Mouse (Mus musculus) liver, adult 2 months (tissue): Measurements from ENCODE around the gene Selenom. TPM values are rescaled to one million over a fixed set of nuclear protein-coding genes. Genes with fewer than 3 reads are reported as not detected.

Experiments
- DNase-seq: peaks from one replicate; pipeline ENCODE4 v3.0.0-alpha.2; 2011; ENCODE audit warnings: low read depth, low spot score; ENCODE audit errors: extremely low read depth
- H3K27ac ChIP-seq: fragments of 200-500 bp; replicated peaks from 2 replicates; pipeline ENCODE4 v1.5.1; 2012; ENCODE audit warnings: low read depth, mild to moderate bottlenecking, control low read depth, inconsistent platforms, low read length; ENCODE audit not compliant: insufficient read depth
- H3K27me3 ChIP-seq: fragments of 200-500 bp; 2 replicates; pipeline ENCODE4 v1.6.1; 2012; ENCODE audit warnings: mild to moderate bottlenecking, moderate library complexity, low read length, inconsistent platforms; ENCODE audit not compliant: control insufficient read depth, insufficient read depth
- H3K36me3 ChIP-seq: fragments of 200-500 bp; 2 replicates; pipeline ENCODE4 v1.6.1; 2012; ENCODE audit warnings: low read length, inconsistent platforms; ENCODE audit not compliant: control insufficient read depth, insufficient read depth
- H3K4me1 ChIP-seq: fragments of 200-500 bp; 2 replicates; pipeline ENCODE4 v1.6.1; 2011; ENCODE audit warnings: low read length; ENCODE audit not compliant: control insufficient read depth, insufficient read depth
- H3K4me3 ChIP-seq: fragments of 200-500 bp; 2 replicates; pipeline ENCODE4 v1.5.1; 2011; ENCODE audit warnings: low read depth, mild to moderate bottlenecking, control low read depth, low read length, moderate library complexity; ENCODE audit not compliant: insufficient read depth
- H3K79me2 ChIP-seq: fragments of 200-500 bp; 2 replicates; pipeline ENCODE4 v1.6.1; 2012; ENCODE audit warnings: inconsistent platforms, mild to moderate bottlenecking, low read length, moderate library complexity; ENCODE audit not compliant: control insufficient read depth, insufficient read depth
- H3K9ac ChIP-seq: fragments of 200-500 bp; 2 replicates; pipeline ENCODE4 v1.6.1; 2012; ENCODE audit warnings: low read depth, mild to moderate bottlenecking, control low read depth, inconsistent platforms, low read length
- CTCF ChIP-seq: fragments of 200-500 bp; IDR thresholded peaks from 2 replicates; pipeline ENCODE4 v1.5.1; 2011; ENCODE audit warnings: low read depth, low read length, control low read depth
- POLR2A ChIP-seq: fragments of 200-500 bp; IDR thresholded peaks from 2 replicates; pipeline ENCODE4 v1.6.1; 2011; ENCODE audit warnings: low read length, control low read depth; ENCODE audit not compliant: insufficient read depth; ENCODE audit errors: extremely low read depth
- WGBS: fragments of 180-500 bp; shearing (Covaris S2); methylation state at CpG from one replicate; pipeline ENCODE4 v1.1.7; 2018; 5-methylcytosine and 5-hydroxymethylcytosine counted together
- polyA plus RNA-seq: library from polyadenylated mRNA; depleted of rRNA; stranded (reverse); fragments of >200 nt; gene quantifications from 2 replicates; pipeline ENCODE4 v1.2.3, GENCODE M21; 2012; rRNA removed
- total RNA-seq: library from RNA; depleted of rRNA; stranded (reverse); fragments of >200 nt; gene quantifications from 2 replicates; pipeline ENCODE4 v1.2.3, GENCODE M21; 2014; rRNA removed

Selenom gene
- total and polyA plus RNA-seq, 2 experiments, result 2.6 to 6.3 TPM

DNA sequence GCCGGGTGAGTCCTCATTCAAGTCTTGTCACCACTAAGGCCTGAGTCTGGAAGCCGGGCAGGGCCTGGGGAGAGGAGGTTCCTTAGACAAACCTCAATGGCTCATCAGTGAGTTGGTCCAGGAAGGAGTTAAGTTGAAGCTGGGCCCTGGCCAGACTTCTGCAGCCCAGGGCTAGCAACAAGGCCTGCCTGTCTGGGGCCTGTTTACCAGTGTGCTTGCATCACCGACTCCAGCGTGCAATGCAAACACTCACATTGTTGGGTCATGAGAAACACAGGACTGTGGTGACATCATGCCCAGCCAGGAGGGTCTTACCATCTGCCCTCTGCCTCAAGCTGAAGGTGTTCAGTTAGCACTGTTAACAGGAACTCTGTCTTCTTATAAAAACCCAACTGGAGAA, 51.5 kb downstream of the Selenom start:
- DNase-seq, result no peak
- 47% methylated on average over 4 of the region's 4 CpGs for WGBS
- H3K27ac ChIP-seq, result no peak overlapping the region

More for the DNA sequence above, 51.5 kb downstream of the Selenom start:
- no peaks in the 10 kb centered on the region for H3K36me3 ChIP-seq
- no peaks in the 10 kb centered on the region for H3K27me3 ChIP-seq
- TF ChIP-seq CTCF (no peak), POLR2A (no peak)
- peaks cover 2% of the 10 kb centered on the region; the same call in 1 of the 2 replicates for H3K4me1 ChIP-seq
- no peak overlapping the region for H3K9ac ChIP-seq
- H3K4me3 ChIP-seq, result no peak overlapping the region
- H3K79me2 ChIP-seq, result no peaks in the 10 kb centered on the region

Other genes with a start within 250 kb of the Selenom start
- gene Drg1, start 248.3 kb upstream of the Selenom start, total RNA-seq, result 57.1 and 61.9 TPM in 2 replicates
- 16.8 and 17.8 TPM in 2 replicates for gene Drg1, start 248.3 kb upstream of the Selenom start, polyA plus RNA-seq
- 4.2 and 5.8 TPM in 2 replicates for gene Patz1, start 225.8 kb upstream of the Selenom start, total RNA-seq
- gene Patz1, start 225.8 kb upstream of the Selenom start, polyA plus RNA-seq, result 4.4 and 6.0 TPM in 2 replicates
- 0.67 and 0.83 TPM in 2 replicates for gene Pik3ip1, start 184.3 kb upstream of the Selenom start, total RNA-seq
- gene Pik3ip1, start 184.3 kb upstream of the Selenom start, polyA plus RNA-seq, result 0.59 and 0.77 TPM in 2 replicates
- 7.2 TPM in 2 replicates for gene Limk2, start 105.5 kb upstream of the Selenom start, total RNA-seq
- gene Limk2, start 105.5 kb upstream of the Selenom start, polyA plus RNA-seq, result 6.1 and 9.1 TPM in 2 replicates
- gene Rnf185, start 62.3 kb upstream of the Selenom start, total RNA-seq, result 11.2 and 14.8 TPM in 2 replicates
- gene Rnf185, start 62.3 kb upstream of the Selenom start, polyA plus RNA-seq, result 28.7 and 33.3 TPM in 2 replicates
- gene Pla2g3, start 26.4 kb upstream of the Selenom start, total RNA-seq, result not detected in 2 replicates
- gene Pla2g3, start 26.4 kb upstream of the Selenom start, polyA plus RNA-seq, result 0.06 TPM in 1 of 2 replicates, not detected in the other
- gene Inpp5j, start 9.9 kb upstream of the Selenom start, total RNA-seq, result not detected in 2 replicates
- 0.05 and 0.07 TPM in 2 replicates for gene Inpp5j, start 9.9 kb upstream of the Selenom start, polyA plus RNA-seq
- gene Smtn, start 25.9 kb downstream of the Selenom start, total RNA-seq, result 2.2 and 4.4 TPM in 2 replicates
- 2.8 and 2.9 TPM in 2 replicates for gene Smtn, start 25.9 kb downstream of the Selenom start, polyA plus RNA-seq
- gene Morc2a, start 134.5 kb downstream of the Selenom start, total RNA-seq, result 8.2 and 9.9 TPM in 2 replicates
- 3.3 and 5.0 TPM in 2 replicates for gene Morc2a, start 134.5 kb downstream of the Selenom start, polyA plus RNA-seq